Mouse (Mus musculus) liver, adult 2 months (tissue): ENCODE results near the gene Tstd1. TPM values are rescaled to one million over a fixed set of nuclear protein-coding genes. Genes with fewer than 3 reads are reported as not detected.

Experiments
- DNase-seq: peaks from one replicate; pipeline ENCODE4 v3.0.0-alpha.2; 2011; ENCODE audit warnings: low read depth, low spot score; ENCODE audit errors: extremely low read depth
- H3K27ac ChIP-seq: fragments of 200-500 bp; replicated peaks from 2 replicates; pipeline ENCODE4 v1.5.1; 2012; ENCODE audit warnings: low read depth, mild to moderate bottlenecking, control low read depth, inconsistent platforms, low read length; ENCODE audit not compliant: insufficient read depth
- H3K27me3 ChIP-seq: fragments of 200-500 bp; 2 replicates; pipeline ENCODE4 v1.6.1; 2012; ENCODE audit warnings: mild to moderate bottlenecking, moderate library complexity, low read length, inconsistent platforms; ENCODE audit not compliant: control insufficient read depth, insufficient read depth
- H3K36me3 ChIP-seq: fragments of 200-500 bp; 2 replicates; pipeline ENCODE4 v1.6.1; 2012; ENCODE audit warnings: low read length, inconsistent platforms; ENCODE audit not compliant: control insufficient read depth, insufficient read depth
- H3K4me1 ChIP-seq: fragments of 200-500 bp; 2 replicates; pipeline ENCODE4 v1.6.1; 2011; ENCODE audit warnings: low read length; ENCODE audit not compliant: control insufficient read depth, insufficient read depth
- H3K4me3 ChIP-seq: fragments of 200-500 bp; 2 replicates; pipeline ENCODE4 v1.5.1; 2011; ENCODE audit warnings: low read depth, mild to moderate bottlenecking, control low read depth, low read length, moderate library complexity; ENCODE audit not compliant: insufficient read depth
- H3K79me2 ChIP-seq: fragments of 200-500 bp; 2 replicates; pipeline ENCODE4 v1.6.1; 2012; ENCODE audit warnings: inconsistent platforms, mild to moderate bottlenecking, low read length, moderate library complexity; ENCODE audit not compliant: control insufficient read depth, insufficient read depth
- H3K9ac ChIP-seq: fragments of 200-500 bp; 2 replicates; pipeline ENCODE4 v1.6.1; 2012; ENCODE audit warnings: low read depth, mild to moderate bottlenecking, control low read depth, inconsistent platforms, low read length
- CTCF ChIP-seq: fragments of 200-500 bp; IDR thresholded peaks from 2 replicates; pipeline ENCODE4 v1.5.1; 2011; ENCODE audit warnings: low read depth, low read length, control low read depth
- POLR2A ChIP-seq: fragments of 200-500 bp; IDR thresholded peaks from 2 replicates; pipeline ENCODE4 v1.6.1; 2011; ENCODE audit warnings: low read length, control low read depth; ENCODE audit not compliant: insufficient read depth; ENCODE audit errors: extremely low read depth
- WGBS: fragments of 180-500 bp; shearing (Covaris S2); methylation state at CpG from one replicate; pipeline ENCODE4 v1.1.7; 2018; 5-methylcytosine and 5-hydroxymethylcytosine counted together
- polyA plus RNA-seq: library from polyadenylated mRNA; depleted of rRNA; stranded (reverse); fragments of >200 nt; gene quantifications from 2 replicates; pipeline ENCODE4 v1.2.3, GENCODE M21; 2012
- total RNA-seq: library from RNA; depleted of rRNA; stranded (reverse); fragments of >200 nt; gene quantifications from 2 replicates; pipeline ENCODE4 v1.2.3, GENCODE M21; 2014

Gene Tstd1
- total and polyA plus RNA-seq, 2 experiments: 26.6 to 57.2 TPM

- no peaks in the 10 kb centered on the region for H3K79me2 ChIP-seq
- no peaks in the 10 kb centered on the region for H3K27me3 ChIP-seq
- no peak overlapping the region for H3K9ac ChIP-seq
- H3K27ac ChIP-seq: no peak overlapping the region
- peaks cover 15% of the 10 kb centered on the region for H3K4me1 ChIP-seq
- WGBS: 62% methylated on average over 8 of the region's 8 CpGs
- no peak for TF ChIP-seq POLR2A
- no peaks in the 10 kb centered on the region for H3K36me3 ChIP-seq
- no peak overlapping the region for H3K4me3 ChIP-seq
- peak; percentile 86 for DNase-seq
Observed at GRCm38 (mm10) chr1:171422504-171423095, 3.9 kb downstream of the Tstd1 start.

DNA sequence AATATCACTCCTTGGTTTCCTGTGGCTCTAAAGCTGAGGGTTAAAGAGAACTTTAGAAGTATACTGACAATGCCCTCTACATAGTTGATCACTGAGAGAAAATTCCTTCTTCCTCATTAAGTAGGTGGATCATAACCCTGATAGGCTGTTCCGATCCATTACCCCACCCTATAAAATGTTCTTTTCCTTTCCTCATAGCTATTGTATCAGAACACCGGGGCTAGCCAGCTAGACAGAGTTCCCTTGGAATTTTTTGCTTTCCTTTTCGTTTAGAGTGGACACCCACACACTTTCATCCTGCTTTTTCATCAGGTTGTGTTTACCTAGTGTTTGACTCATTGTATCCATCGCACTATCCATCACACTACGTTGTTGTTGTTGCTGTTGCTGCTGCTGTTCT is 6.0 kb downstream of the Tstd1 start:
- H3K9ac ChIP-seq: no peak overlapping the region
- no peak for DNase-seq
- H3K36me3 ChIP-seq: no peaks in the 10 kb centered on the region
- 11% methylated on average over 5 of the region's 5 CpGs for WGBS
- H3K79me2 ChIP-seq: no peaks in the 10 kb centered on the region
- no peaks in the 10 kb centered on the region for H3K27me3 ChIP-seq
- H3K27ac ChIP-seq: peak overlapping the region; percentile 20; the same call in 1 of the 2 replicates
- no peak overlapping the region for H3K4me3 ChIP-seq
- H3K4me1 ChIP-seq: peaks cover 3% of the 10 kb centered on the region; the same call in 1 of the 2 replicates
- TF ChIP-seq CTCF (no peak), POLR2A (no peak)

GRCm38 (mm10) chr1:171425126-171425525 is 6.5 kb downstream of the Tstd1 start:
- TF ChIP-seq CTCF: no peak
- no peak for TF ChIP-seq POLR2A
- Histone ChIP-seq H3K27me3 (no peaks in the 10 kb centered on the region), H3K4me3 (no peak overlapping the region), H3K79me2 (no peaks in the 10 kb centered on the region), H3K9ac (no peak overlapping the region), H3K27ac (peak overlapping the region; percentile 20; the same call in 1 of the 2 replicates), H3K36me3 (no peaks in the 10 kb centered on the region), H3K4me1 (peaks cover 3% of the 10 kb centered on the region; the same call in 1 of the 2 replicates)
- WGBS: 13% methylated on average over 4 of the region's 4 CpGs
- peak; percentile 95 for DNase-seq

- DNase-seq: no peak
- H3K27me3 ChIP-seq: no peaks in the 10 kb centered on the region
- no peak overlapping the region for H3K4me3 ChIP-seq
- H3K79me2 ChIP-seq: no peaks in the 10 kb centered on the region
- no peak overlapping the region for H3K27ac ChIP-seq
- H3K9ac ChIP-seq: no peak overlapping the region
- WGBS: 80% methylated on average over 5 of the region's 5 CpGs
- no peaks in the 10 kb centered on the region for H3K36me3 ChIP-seq
- TF ChIP-seq CTCF (no peak), POLR2A (no peak)
- peaks cover 4% of the 10 kb centered on the region for H3K4me1 ChIP-seq
Observed at GRCm38 (mm10) chr1:171432158-171432557, 13.5 kb downstream of the Tstd1 start.

- TF ChIP-seq POLR2A: no peak
- TF ChIP-seq CTCF: no peak
- no peak overlapping the region for H3K27ac ChIP-seq
- H3K4me3 ChIP-seq: no peak overlapping the region
- no peaks in the 10 kb centered on the region for H3K27me3 ChIP-seq
- peaks cover 13% of the 10 kb centered on the region for H3K4me1 ChIP-seq
- no peaks in the 10 kb centered on the region for H3K36me3 ChIP-seq
- H3K9ac ChIP-seq: no peak overlapping the region
- peaks cover 14% of the 10 kb centered on the region; the same call in 1 of the 2 replicates for H3K79me2 ChIP-seq
- WGBS: 41% methylated on average over 7 of the region's 7 CpGs
- DNase-seq: no peak
Observed at GRCm38 (mm10) chr1:171435288-171435814, 16.7 kb downstream of the Tstd1 start.

- H3K27ac ChIP-seq: no peak overlapping the region
- H3K4me3 ChIP-seq: no peak overlapping the region
- peaks cover 15% of the 10 kb centered on the region; the same call in 1 of the 2 replicates for H3K79me2 ChIP-seq
- H3K4me1 ChIP-seq: peaks cover 17% of the 10 kb centered on the region
- no peaks in the 10 kb centered on the region for H3K36me3 ChIP-seq
- no peaks in the 10 kb centered on the region for H3K27me3 ChIP-seq
- TF ChIP-seq POLR2A (no peak), CTCF (no peak)
- no peak overlapping the region for H3K9ac ChIP-seq
- peak; percentile 62 for DNase-seq
- WGBS: 58% methylated on average over 1 of the region's 1 CpGs
Observed at GRCm38 (mm10) chr1:171435974-171436373, 17.3 kb downstream of the Tstd1 start.
